ENCODE assay signal across 9 mouse cellular contexts in the genomic region with DNA sequence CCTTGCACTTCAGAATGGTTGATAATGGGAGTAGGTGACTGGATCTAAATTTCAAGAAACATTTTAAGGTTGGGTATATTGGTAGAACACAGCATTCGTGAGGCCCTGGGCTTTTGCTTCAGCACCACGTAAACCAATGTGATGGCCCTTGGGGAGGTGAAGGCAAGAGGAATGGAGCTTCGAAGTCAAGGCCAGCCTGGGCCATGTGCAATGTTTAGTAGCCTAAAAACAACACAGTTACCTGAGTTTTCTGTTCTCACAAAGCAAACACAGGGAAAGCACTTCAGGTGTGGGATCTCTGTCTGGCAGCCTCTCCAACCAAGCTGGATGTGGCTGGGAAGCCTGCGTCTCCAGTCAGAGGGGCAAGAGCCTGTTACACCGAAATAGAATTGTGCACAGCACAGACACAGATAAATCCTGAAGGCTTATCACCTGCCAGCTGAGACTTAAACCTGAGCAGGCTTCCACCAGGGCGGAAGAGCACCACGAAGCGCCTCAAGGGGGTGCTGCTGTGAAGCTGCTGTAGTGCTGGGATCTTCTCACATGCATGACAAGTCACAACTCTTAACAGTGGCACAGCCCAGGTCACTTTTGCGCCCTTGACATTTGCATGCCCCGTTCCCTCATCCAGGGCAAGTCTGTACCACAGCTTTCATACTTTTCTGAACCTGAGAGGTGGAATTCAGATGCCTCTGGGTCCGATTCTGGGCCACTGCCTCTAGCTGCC. TPM values are rescaled to one million over a fixed set of nuclear protein-coding genes. Genes with fewer than 3 reads are reported as not detected.
DNase-seq lines count a peak whose midpoint lies in the region; ATAC-seq and TF ChIP-seq lines count a peak whose summit lies in the region.
"Had no signal": no experiment of that assay in that cellular context is flagged by ENCODE, and none has a peak within 500 bp of the region (broad histone marks: within the 10 kb centered on the region; RNA-seq: fewer than 3 reads in every experiment).

No protein-coding gene starts in this region.

- H3K4me3 ChIP-seq in heart, adult 2 months, result no peak overlapping the region
- no peak overlapping the region for H3K4me3 ChIP-seq in CH12.LX (replicated peaks in 1 of 3; ENCODE audit: low read depth in 2 of 3, low read length in 2 of 3, poor library complexity in 1 of 3)
- H3K4me3 ChIP-seq in stomach, embryonic 14.5 days (ENCODE audit: low read depth, low read length), result no peak overlapping the region
- no peak overlapping the region for H3K4me3 ChIP-seq in hindbrain, embryonic 14.5 days (replicated peaks; ENCODE audit: low read length)
- H3K4me3 ChIP-seq: lung, embryonic 15.5 days had no signal

- TF ChIP-seq EP300 in heart, adult 2 months (IDR thresholded peaks at IDR 0.05; ENCODE audit: insufficient read depth, low read depth, low read length), result no peak
- TF ChIP-seq EP300 in CH12.LX (IDR thresholded peaks at IDR 0.05; ENCODE audit: low read length), result no peak

- TF ChIP-seq POLR2A in heart, adult 2 months (IDR thresholded peaks at IDR 0.05; ENCODE audit: insufficient read depth, low read depth, low read length), result no peak
- no peak for TF ChIP-seq POLR2A in CH12.LX (IDR thresholded peaks at IDR 0.05; ENCODE audit: low read depth, low read length)

- dilution Hi-C loops in CH12.LX (cut with MboI; ENCODE audit: extremely low pct_ligation_motif_present, extremely low pct_unique_long_range_greater_than_20kb, low sequenced_read_pairs), result no loop called here

- no peaks in the 10 kb centered on the region for H3K79me2 ChIP-seq in heart, adult 2 months (replicated peaks; ENCODE audit: control insufficient read depth, insufficient read depth, low read length)
- H3K79me2 ChIP-seq in CH12.LX (replicated peaks; ENCODE audit: control insufficient read depth, extremely low read depth, insufficient read depth, poor library complexity, severe bottlenecking), result no peaks in the 10 kb centered on the region

- no peak for DNase-seq in heart, adult 2 months
- no peak for DNase-seq in heart, adult 9 months (ENCODE audit: low spot score in 2 of 2)
- DNase-seq in CH12.LX (ENCODE audit: extremely low read depth) (peak; percentile 63), liver (peak; percentile 33)
- DNase-seq in hindbrain, embryonic 14.5 days (ENCODE audit: low spot score), result no peak
- no peak for DNase-seq in layer of hippocampus, postnatal 36 days

- 51% methylated on average over 11 of the region's 11 CpGs for WGBS in heart, adult 2 months
- 48% methylated on average over 11 of the region's 11 CpGs for WGBS in stomach, embryonic 14.5 days
- WGBS in hindbrain, embryonic 14.5 days, result 54% methylated on average over 11 of the region's 11 CpGs

- in situ Hi-C loops in CH12.LX (cut with MboI; ENCODE audit: low pct_ligation_motif_present, low pct_unique_long_range_greater_than_20kb, low sequenced_read_pairs), result no loop called here

- H3K36me3 ChIP-seq in heart, adult 2 months (ENCODE audit: control insufficient read depth, insufficient read depth, low read length), result peaks cover 3% of the 10 kb centered on the region
- H3K36me3 ChIP-seq in CH12.LX (replicated peaks in 1 of 2; ENCODE audit: control insufficient read depth in 1 of 2, insufficient read depth in 1 of 2, low read length in 1 of 2), result peaks cover 10 to 36% of the 10 kb centered on the region in 2 experiments
- H3K36me3 ChIP-seq in stomach, embryonic 14.5 days (ENCODE audit: control insufficient read depth, insufficient read depth, low read length), result peaks cover 22% of the 10 kb centered on the region; the same call in 1 of the 2 replicates
- peaks cover 25% of the 10 kb centered on the region for H3K36me3 ChIP-seq in hindbrain, embryonic 14.5 days (replicated peaks; ENCODE audit: control insufficient read depth, insufficient read depth)

- H3K9ac ChIP-seq in heart, adult 2 months (ENCODE audit: low read depth, low read length), result no peak overlapping the region
- no peak overlapping the region for H3K9ac ChIP-seq in CH12.LX (ENCODE audit: insufficient read depth, low read depth)
- H3K9ac ChIP-seq in stomach, embryonic 14.5 days (replicated peaks; ENCODE audit: low read depth, low read length), result no peak overlapping the region
- no peak overlapping the region for H3K9ac ChIP-seq in hindbrain, embryonic 14.5 days
- H3K9ac ChIP-seq: lung, embryonic 15.5 days had no signal

- no peaks in the 10 kb centered on the region for H3K4me1 ChIP-seq in heart, adult 2 months (ENCODE audit: control insufficient read depth, insufficient read depth, low read length)
- H3K4me1 ChIP-seq in CH12.LX (ENCODE audit: control insufficient read depth in 1 of 2, insufficient read depth in 2 of 2), result peaks cover 0 to 12% of the 10 kb centered on the region in 2 experiments; a peak in 2 of 4 replicates
- H3K4me1 ChIP-seq in stomach, embryonic 14.5 days (ENCODE audit: control insufficient read depth, insufficient read depth, low read length), result no peaks in the 10 kb centered on the region
- no peaks in the 10 kb centered on the region for H3K4me1 ChIP-seq in hindbrain, embryonic 14.5 days (replicated peaks; ENCODE audit: control insufficient read depth, insufficient read depth, low read length)

- H3K27me3 ChIP-seq in heart, adult 2 months (ENCODE audit: control insufficient read depth, insufficient read depth, low read length), result no peaks in the 10 kb centered on the region
- no peaks in the 10 kb centered on the region for H3K27me3 ChIP-seq in CH12.LX (replicated peaks)
- H3K27me3 ChIP-seq in stomach, embryonic 14.5 days (ENCODE audit: control insufficient read depth, insufficient read depth, low read length), result no peaks in the 10 kb centered on the region
- no peaks in the 10 kb centered on the region for H3K27me3 ChIP-seq in hindbrain, embryonic 14.5 days (ENCODE audit: control insufficient read depth, insufficient read depth, low read length)
- H3K27me3 ChIP-seq: lung, embryonic 15.5 days had no signal

- TF ChIP-seq RAD21 in CH12.LX (IDR thresholded peaks at IDR 0.05; ENCODE audit: low read depth, low read length), result peak; percentile 67

- no peak overlapping the region for H3K27ac ChIP-seq in heart, adult 2 months
- H3K27ac ChIP-seq in CH12.LX (ENCODE audit: insufficient read depth, low read depth), result no peak overlapping the region
- H3K27ac ChIP-seq in stomach, embryonic 14.5 days (ENCODE audit: low read length), result no peak overlapping the region
- H3K27ac ChIP-seq in hindbrain, embryonic 14.5 days, result no peak overlapping the region
- H3K27ac ChIP-seq: lung, embryonic 15.5 days had no signal

- TF ChIP-seq CTCF in heart, adult 2 months (IDR thresholded peaks at IDR 0.05), result peak; percentile 71
- TF ChIP-seq CTCF in CH12.LX (conservative IDR thresholded peaks at IDR 0.05 in 1 of 2, IDR thresholded peaks at IDR 0.05 in 1 of 2; ENCODE audit: low read depth in 2 of 2, low read length in 2 of 2), result peak in 1 of 2 experiments; percentile 74; a peak in 2 of 4 replicates

- no peaks in the 10 kb centered on the region for H3K9me3 ChIP-seq in CH12.LX (replicated peaks; ENCODE audit: low read length)
- no peaks in the 10 kb centered on the region for H3K9me3 ChIP-seq in stomach, embryonic 14.5 days (ENCODE audit: control insufficient read depth, low read depth, low read length)
- no peaks in the 10 kb centered on the region for H3K9me3 ChIP-seq in hindbrain, embryonic 14.5 days (ENCODE audit: control insufficient read depth, low read length)
- H3K9me3 ChIP-seq: lung, embryonic 15.5 days had no signal

- intact Hi-C loops in heart, adult 2 months (cut with DNase I), result loop anchor here (10.0 kb wide), 1 partner anchor 162 kb away; no protein-coding TSS in a partner anchor

- H3K4me2 ChIP-seq in CH12.LX (ENCODE audit: insufficient read depth, low read depth, poor library complexity, severe bottlenecking), result no peak overlapping the region
- no peak overlapping the region for H3K4me2 ChIP-seq in stomach, embryonic 14.5 days (replicated peaks; ENCODE audit: low read depth, low read length)
- H3K4me2 ChIP-seq in hindbrain, embryonic 14.5 days (replicated peaks), result no peak overlapping the region
- H3K4me2 ChIP-seq: lung, embryonic 15.5 days had no signal

- peak; percentile 60 for ATAC-seq in common myeloid progenitor, adult 5-6 weeks (replicated peaks; ENCODE audit: low read depth, poor library complexity, severe bottlenecking)
- 0 out of 2 replicates have a peak, but pooled peaks have one; percentile 12 for ATAC-seq in stomach, embryonic 14.5 days (ENCODE audit: insufficient number of reproducible peaks, insufficient read depth, low FRiP score, low read depth)
- no peak for ATAC-seq in hindbrain, embryonic 14.5 days (ENCODE audit: low FRiP score)

TF ChIP-seq in CH12.LX, 34 proteins besides CTCF, POLR2A, EP300 and RAD21:
- TF ChIP-seq TCF12 (IDR thresholded peaks at IDR 0.05; ENCODE audit: low read depth, low read length) (no peak), BHLHE40 (IDR thresholded peaks at IDR 0.05; ENCODE audit: low read depth, low read length) (peak; percentile 43), ELF1 (IDR thresholded peaks at IDR 0.05; ENCODE audit: low read depth, low read length) (peak; percentile 51; the same call in 1 of the 2 replicates), SMC3 (IDR thresholded peaks at IDR 0.05; ENCODE audit: low read depth, low read length) (peak; percentile 52), MAX (IDR thresholded peaks at IDR 0.05; ENCODE audit: low read length) (peak; percentile 38; the same call in 1 of the 2 replicates)

RNA-seq across cellular contexts. Expression of gene Fxyd4, which starts 5.0 kb away (rescaled TPM):
- total RNA-seq in heart, adult 2 months (2021), result not detected
- 0.25 TPM in 1 of 2 replicates, not detected in the other for polyA plus RNA-seq in heart, adult 2 months (2012; rRNA removed)
- not detected in 2 replicates for total RNA-seq in CH12.LX (2012; rRNA removed)
- not detected in 2 replicates for total RNA-seq in CH12.LX (2014; rRNA removed)
- 0.55 TPM in 1 of 2 replicates, not detected in the other for polyA plus RNA-seq in CH12.LX (2012; ENCODE audit: insufficient read length, low read depth)
- total RNA-seq in common myeloid progenitor, adult 5-6 weeks (2017), result not detected in 2 replicates
- polyA plus RNA-seq in stomach, embryonic 14.5 days (2014; fragmentation: Nextera tagmentation; extraction: Ambion mirVana), result 4.4 and 5.0 TPM in 2 replicates
- polyA plus RNA-seq in hindbrain, embryonic 14.5 days (2014; fragmentation: Nextera tagmentation; extraction: Ambion mirVana), result 1.3 and 2.6 TPM in 2 replicates
- total RNA-seq in layer of hippocampus, postnatal 36 days (2021), result not detected

RNA-seq across cellular contexts. Expression of gene Hnrnpf, which starts 32.4 kb away (rescaled TPM):
- total RNA-seq in heart, adult 2 months (2021), result 100 to 1,000 TPM; 185 to 192 TPM
- polyA plus RNA-seq in heart, adult 2 months (2012; rRNA removed), result 66.1 and 95.9 TPM in 2 replicates
- 598 and 821 TPM in 2 replicates for total RNA-seq in CH12.LX (2012; rRNA removed)
- 1,196 and 1,374 TPM in 2 replicates for total RNA-seq in CH12.LX (2014; rRNA removed)
- 790 and 847 TPM in 2 replicates for polyA plus RNA-seq in CH12.LX (2012; ENCODE audit: insufficient read length, low read depth)
- 1,320 and 1,371 TPM in 2 replicates for total RNA-seq in common myeloid progenitor, adult 5-6 weeks (2017)
- 685 and 701 TPM in 2 replicates for polyA plus RNA-seq in stomach, embryonic 14.5 days (2014; fragmentation: Nextera tagmentation; extraction: Ambion mirVana)
- polyA plus RNA-seq in hindbrain, embryonic 14.5 days (2014; fragmentation: Nextera tagmentation; extraction: Ambion mirVana), result 254 and 284 TPM in 2 replicates
- total RNA-seq in layer of hippocampus, postnatal 36 days (2021), result 100 to 1,000 TPM; 124 to 148 TPM

Comparison
In these comparisons a context has a peak if more than half of its experiments do, and no peak if none do; other contexts are left out.
1. DNase-seq: peak in CH12.LX (single experiment) and liver (single experiment); none in heart, adult 2 months (0 of 2), heart, adult 9 months (0 of 2), hindbrain, embryonic 14.5 days (single experiment) and layer of hippocampus, postnatal 36 days (0 of 2).